Mouse (Mus musculus): ENCODE measurements around the gene Laptm4a.
"Not testable (repeated sequence)": the region's sequence is repeated elsewhere in the genome, so short reads cannot be mapped to it uniquely, and the experiment has no call there.

Gene Laptm4a

GRCm38 (mm10) chr12:8912860-8913685, 8.4 kb upstream of the Laptm4a start:
- no peak for DNase-seq (ENCODE audit: low read depth, low spot score)

- DNase-seq (ENCODE audit: low read depth, low spot score) = no peak
These were observed 7.6 kb upstream of the Laptm4a start for GRCm38 (mm10) chr12:8913701-8914340.

- no peak for DNase-seq (ENCODE audit: low read depth, low spot score)
These were observed 5.1 kb upstream of the Laptm4a start for GRCm38 (mm10) chr12:8916378-8916777.

- no peak for DNase-seq (ENCODE audit: low read depth, low spot score)
These were observed 2.2 kb upstream of the Laptm4a start for GRCm38 (mm10) chr12:8919231-8919630.

GRCm38 (mm10) chr12:8920996-8921393, 469 bp upstream of the Laptm4a start:
- DNase-seq (ENCODE audit: low read depth, low spot score) = no peak

GRCm38 (mm10) chr12:8922369-8923124, 1.1 kb downstream of the Laptm4a start:
- DNase-seq (ENCODE audit: low read depth, low spot score) = peak; percentile 15

GRCm38 (mm10) chr12:8923125-8923410, 1.6 kb downstream of the Laptm4a start:
- peak; percentile 29 for DNase-seq (ENCODE audit: low read depth, low spot score)

- DNase-seq (ENCODE audit: low read depth, low spot score) = no peak
These were observed 2.1 kb downstream of the Laptm4a start for GRCm38 (mm10) chr12:8923603-8924002.

- DNase-seq (ENCODE audit: low read depth, low spot score) = no peak
These were observed 6.2 kb downstream of the Laptm4a start for GRCm38 (mm10) chr12:8927652-8928051.

- no peak for DNase-seq (ENCODE audit: low read depth, low spot score)
These were observed 7.3 kb downstream of the Laptm4a start for GRCm38 (mm10) chr12:8928766-8929165.

GRCm38 (mm10) chr12:8931083-8931482, 9.6 kb downstream of the Laptm4a start:
- DNase-seq (ENCODE audit: low read depth, low spot score) = no peak

- DNase-seq (ENCODE audit: low read depth, low spot score) = no peak
These were observed 13.9 kb downstream of the Laptm4a start for GRCm38 (mm10) chr12:8935349-8935748.

GRCm38 (mm10) chr12:8936210-8936609, 14.7 kb downstream of the Laptm4a start:
- DNase-seq (ENCODE audit: low read depth, low spot score) = not testable (repeated sequence)

GRCm38 (mm10) chr12:8939490-8939889, 18.0 kb downstream of the Laptm4a start:
- DNase-seq (ENCODE audit: low read depth, low spot score) = no peak

- no peak for DNase-seq (ENCODE audit: low read depth, low spot score)
These were observed 18.8 kb downstream of the Laptm4a start for GRCm38 (mm10) chr12:8940011-8941005.

- no peak for DNase-seq (ENCODE audit: low read depth, low spot score)
These were observed 19.7 kb downstream of the Laptm4a start for GRCm38 (mm10) chr12:8941131-8941615.

- no peak for DNase-seq (ENCODE audit: low read depth, low spot score)
These were observed 20.4 kb downstream of the Laptm4a start for GRCm38 (mm10) chr12:8941699-8942392.

GRCm38 (mm10) chr12:8947163-8947562, 25.7 kb downstream of the Laptm4a start:
- DNase-seq (ENCODE audit: low read depth, low spot score) = no peak

GRCm38 (mm10) chr12:8947714-8948464, 26.4 kb downstream of the Laptm4a start, which contains the start of gene Matn3:
Gene Matn3 (plus strand): TSS chr12:8947929.
- DNase-seq (ENCODE audit: low read depth, low spot score) = no peak

GRCm38 (mm10) chr12:8953136-8953535, 31.7 kb downstream of the Laptm4a start:
- DNase-seq (ENCODE audit: low read depth, low spot score) = no peak
